Mouse (Mus musculus) right cerebral cortex, postnatal 14 days (tissue): Measurements from ENCODE around the gene Spock1.
A peak's percentile ranks its signal among the peaks of the same experiment; 100 is the strongest.

Experiments used
- DNase-seq: peaks from one replicate; pipeline ENCODE4 v3.0.0; 2022

Gene Spock1

GRCm38 (mm10) chr13:57908266-57908582, at the start of gene Spock1:
Gene Spock1 (minus strand): TSS chr13:57908332.
- peak; percentile 96 for DNase-seq

DNA sequence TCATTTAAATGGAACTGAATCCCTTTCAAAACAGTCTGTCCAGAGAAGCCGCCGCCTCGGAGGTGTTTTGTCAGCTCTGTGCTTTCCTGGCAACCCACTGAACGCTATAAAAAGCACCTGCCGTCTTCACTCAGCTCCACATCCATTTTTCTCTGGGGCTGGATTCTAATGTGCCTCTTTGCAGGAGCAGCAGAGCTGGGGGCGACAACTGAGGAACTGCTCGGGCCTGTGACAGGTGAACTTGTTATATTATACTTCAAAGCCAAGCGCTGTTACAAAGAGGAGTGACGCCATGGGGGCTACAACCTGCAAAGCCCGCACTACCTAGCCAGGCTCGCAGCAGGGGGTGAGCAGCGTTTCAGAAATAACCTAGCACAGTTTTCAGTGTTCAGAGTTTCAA, 42.0 kb upstream of the Spock1 start:
- DNase-seq, result peak; percentile 38

DNA sequence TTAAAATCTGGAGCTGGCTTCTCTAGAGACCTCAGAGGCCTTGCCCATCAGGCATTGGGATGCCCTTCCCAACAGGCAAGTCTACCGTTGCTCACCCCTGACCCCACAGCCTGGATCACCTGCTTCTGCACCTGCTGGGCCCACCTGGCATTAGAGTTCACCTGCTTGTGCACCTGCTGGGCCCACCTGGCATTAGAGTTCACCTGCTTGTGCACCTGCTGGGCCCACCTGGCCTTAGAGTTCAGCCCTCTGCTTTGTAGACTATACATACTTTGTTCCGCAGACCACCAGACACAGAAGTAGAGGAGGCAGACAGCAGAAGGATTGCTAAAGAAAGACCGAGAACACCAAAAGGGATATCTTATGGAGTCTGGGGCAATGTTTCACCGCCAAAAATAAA, 41.4 kb upstream of the Spock1 start:
- DNase-seq, result no peak

DNA sequence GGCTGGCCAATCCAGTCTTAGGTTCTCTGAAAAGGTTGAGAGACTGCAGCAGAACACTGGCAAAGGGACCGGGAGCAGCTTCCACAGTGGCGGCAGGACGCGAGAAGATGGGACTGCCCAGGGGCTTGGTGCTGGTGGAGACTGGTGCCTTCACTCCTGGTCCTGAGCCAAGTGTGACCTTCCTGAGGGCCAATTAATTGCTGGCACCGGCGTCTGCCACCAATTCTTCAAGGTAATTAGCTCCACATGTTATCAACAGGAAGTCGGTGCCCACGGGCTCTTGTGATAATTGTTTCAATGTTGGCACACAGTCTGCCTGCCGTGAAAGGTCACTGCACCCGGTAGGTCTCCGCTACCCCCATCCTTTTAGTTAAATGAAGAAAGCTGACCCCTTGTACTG, 37.1 kb upstream of the Spock1 start:
- DNase-seq, result no peak

- DNase-seq, result no peak
Observed at GRCm38 (mm10) chr13:57944434-57944833, 36.3 kb upstream of the Spock1 start.

- DNase-seq, result no peak
Observed at GRCm38 (mm10) chr13:57943900-57944299, 35.8 kb upstream of the Spock1 start.

DNA sequence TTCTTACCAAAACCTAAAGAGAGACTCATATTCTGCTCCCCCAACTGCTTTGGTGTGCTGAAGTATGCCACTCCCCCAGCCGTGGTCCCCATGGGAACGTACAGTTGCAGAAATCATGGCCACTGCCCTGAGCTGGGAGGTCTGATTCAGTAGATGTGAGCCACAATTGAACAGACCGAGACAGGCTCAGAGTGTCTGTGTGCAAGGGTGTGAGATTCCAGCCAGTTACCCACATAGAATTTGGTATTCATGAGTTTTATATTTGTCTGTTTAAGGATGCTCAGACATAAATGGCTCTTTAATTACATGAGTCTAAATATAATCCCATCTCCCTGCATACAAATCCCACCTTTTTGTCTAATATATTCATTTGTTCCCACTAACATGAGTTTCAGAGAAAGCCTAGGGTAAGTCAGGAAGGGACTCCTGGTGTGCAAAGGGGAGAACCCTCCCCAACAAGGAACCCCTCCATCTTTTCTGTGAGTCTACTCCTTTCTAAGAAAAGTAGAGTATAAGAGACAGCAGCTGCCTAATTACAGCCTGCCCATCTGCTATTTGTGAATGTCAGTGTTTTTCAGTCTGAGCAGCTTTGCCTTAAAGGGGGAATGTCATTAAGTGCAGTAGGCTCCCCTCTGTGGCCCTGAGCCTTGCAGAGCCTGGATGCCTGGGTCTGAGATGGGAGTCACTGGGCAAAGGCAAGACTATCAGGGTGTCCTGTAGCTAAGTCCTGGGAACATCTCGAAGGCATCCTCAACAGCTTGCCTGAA, 29.5 kb upstream of the Spock1 start:
- peak; percentile 31 for DNase-seq

DNA sequence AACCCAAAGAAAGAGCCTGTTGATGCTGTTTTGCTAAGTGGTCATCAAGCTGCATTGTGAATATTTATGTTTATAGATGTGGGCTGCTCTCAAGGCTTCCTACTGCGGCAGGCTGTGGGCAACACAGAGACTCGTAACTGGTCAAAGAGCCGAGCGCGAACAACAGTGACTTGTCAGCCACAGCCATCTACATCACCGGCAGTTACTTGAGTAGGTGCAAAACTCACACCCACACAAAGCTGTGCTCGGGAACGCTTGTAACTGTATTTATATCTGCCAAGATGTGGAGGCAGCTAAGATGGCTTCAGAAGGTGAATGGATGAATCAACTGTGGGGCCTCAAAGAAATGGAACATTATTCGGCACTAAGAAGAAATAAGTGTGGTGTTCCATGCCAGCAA, 23.9 kb upstream of the Spock1 start:
- no peak for DNase-seq

- no peak for DNase-seq
Observed at GRCm38 (mm10) chr13:57931376-57931775, 23.2 kb upstream of the Spock1 start.

GRCm38 (mm10) chr13:57930720-57931119, 22.6 kb upstream of the Spock1 start:
- no peak for DNase-seq

GRCm38 (mm10) chr13:57930283-57930682, 22.2 kb upstream of the Spock1 start:
- DNase-seq, result no peak

DNA sequence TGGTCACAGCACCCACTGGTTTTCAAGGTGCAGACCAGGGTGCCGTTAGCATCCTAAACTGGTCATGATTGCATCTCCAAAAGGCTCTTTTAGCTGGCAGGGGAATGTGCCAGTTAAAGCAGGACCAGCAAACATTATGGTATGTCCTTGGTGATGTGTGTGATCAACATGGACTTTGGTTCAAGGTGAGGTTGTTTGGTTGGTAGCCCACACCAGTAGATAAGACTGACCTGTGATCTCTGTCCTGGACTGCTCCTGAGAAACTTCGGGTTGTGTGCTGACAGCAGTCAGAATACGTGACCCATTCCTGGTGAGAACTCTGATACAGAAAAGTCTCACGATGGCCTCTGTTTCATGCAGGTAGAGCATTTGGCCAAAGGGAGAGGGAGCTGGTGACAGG, 11.8 kb upstream of the Spock1 start:
- no peak for DNase-seq

- DNase-seq, result peak; percentile 22
Observed at GRCm38 (mm10) chr13:57911171-57911570, 3.0 kb upstream of the Spock1 start.

GRCm38 (mm10) chr13:57907428-57908265, 485 bp downstream of the Spock1 start:
- DNase-seq, result peak; percentile 32

- DNase-seq, result no peak
Observed at GRCm38 (mm10) chr13:57894597-57894996, 13.5 kb downstream of the Spock1 start.

- no peak for DNase-seq
Observed at GRCm38 (mm10) chr13:57889708-57890107, 18.4 kb downstream of the Spock1 start.

DNA sequence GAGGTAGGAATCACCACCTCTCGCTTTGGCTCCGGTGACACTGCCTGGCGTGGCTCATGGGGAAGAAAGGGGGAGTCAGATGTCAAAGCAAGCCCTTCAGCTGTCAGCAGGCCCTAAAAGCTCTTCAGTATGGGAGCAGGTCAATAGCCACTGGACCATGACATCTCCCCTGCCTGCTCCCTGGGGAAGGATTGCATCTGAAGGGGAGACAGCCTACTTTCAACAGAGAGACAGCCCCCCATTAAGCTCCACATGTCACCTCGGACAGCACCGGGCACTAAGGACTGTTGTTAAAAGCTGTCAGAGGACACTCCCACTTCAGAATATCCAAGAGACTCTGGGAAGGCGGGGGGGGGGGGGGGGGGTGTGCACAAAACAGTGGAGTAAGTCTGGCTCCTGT, 19.1 kb downstream of the Spock1 start:
- DNase-seq, result no peak

GRCm38 (mm10) chr13:57879817-57880216, 28.3 kb downstream of the Spock1 start:
- no peak for DNase-seq

- DNase-seq, result no peak
Observed at GRCm38 (mm10) chr13:57878797-57879196, 29.3 kb downstream of the Spock1 start.

DNA sequence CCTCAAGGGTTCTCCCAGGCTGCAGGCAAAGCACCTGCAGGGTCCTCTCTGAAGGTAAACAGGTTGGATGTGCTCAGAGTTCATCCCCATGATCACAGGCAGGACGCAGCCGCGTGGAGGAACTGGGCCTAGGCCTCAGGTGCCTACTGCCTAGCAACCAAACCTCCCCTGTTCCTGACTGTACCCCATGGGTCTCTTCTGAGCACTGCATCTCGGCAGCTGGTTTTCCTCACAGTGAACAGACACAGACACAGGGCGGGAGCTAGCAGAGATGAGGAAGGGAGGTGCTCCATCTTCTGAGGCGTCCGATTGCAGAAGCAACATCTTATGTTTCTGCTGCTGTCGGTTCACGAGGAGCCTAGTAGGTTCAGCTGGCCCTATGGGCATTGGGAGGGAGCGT, 30.4 kb downstream of the Spock1 start:
- no peak for DNase-seq

GRCm38 (mm10) chr13:57876966-57877365, 31.2 kb downstream of the Spock1 start:
- DNase-seq, result no peak

GRCm38 (mm10) chr13:57870058-57870457, 38.1 kb downstream of the Spock1 start:
- no peak for DNase-seq

DNA sequence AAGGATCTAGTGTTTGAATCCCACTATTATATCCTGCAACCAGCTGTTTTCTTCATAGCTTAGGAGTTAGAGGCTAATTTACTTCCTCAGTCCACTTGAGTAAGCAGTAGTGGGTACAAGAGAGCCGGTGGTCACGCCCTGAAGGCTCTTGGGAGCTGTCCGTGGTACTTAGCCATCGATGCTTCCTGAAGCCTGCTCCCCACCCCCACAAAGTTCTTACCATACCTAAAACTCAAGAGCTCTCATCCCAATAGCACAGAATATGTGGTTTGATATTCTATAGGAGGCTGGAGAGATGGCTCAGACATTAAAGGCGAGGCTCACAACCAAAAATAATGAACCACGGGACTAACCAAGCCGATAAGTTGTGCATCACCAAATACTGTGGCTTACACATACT, 40.5 kb downstream of the Spock1 start:
- no peak for DNase-seq

DNA sequence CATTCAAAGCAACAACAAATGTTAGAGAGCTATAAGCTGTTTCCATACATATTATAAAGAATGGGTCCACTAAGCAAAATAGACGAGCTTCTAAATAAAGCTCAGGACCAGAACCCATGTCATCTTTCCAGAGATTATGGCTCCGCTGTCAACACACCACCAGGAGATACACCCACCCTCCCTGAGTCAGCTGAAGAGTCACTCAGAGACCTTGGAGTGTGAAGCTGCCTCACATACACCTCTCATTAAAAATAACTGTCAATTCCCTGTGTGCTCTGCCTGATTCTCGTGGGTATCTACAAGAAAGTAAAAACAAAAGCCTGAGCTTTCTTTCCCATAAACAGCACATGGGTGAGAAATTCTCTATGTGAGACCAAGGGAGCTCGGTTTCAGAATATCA, 43.1 kb downstream of the Spock1 start:
- no peak for DNase-seq
